Mouse (Mus musculus) limb, embryonic 12.5 days (tissue): ENCODE results near the gene Xiap. TPM values are rescaled to one million over a fixed set of nuclear protein-coding genes. Genes with fewer than 3 reads are reported as not detected.

Source experiments
- ATAC-seq: fragments of 200-750 bp; cut with Nextera tagmentation; 2 replicates; pipeline ENCODE4 v1.8.0; 2017; ENCODE audit warnings: low read depth, moderate TSS enrichment; ENCODE audit not compliant: insufficient number of reproducible peaks, insufficient read depth, low FRiP score, low TSS enrichment
- H3K27ac ChIP-seq: fragments of 300-500 bp; sonication (generic); 2 replicates; pipeline ENCODE4 v1.5.1; 2016; ENCODE audit warnings: mild to moderate bottlenecking, moderate library complexity
- H3K27me3 ChIP-seq: fragments of 300-500 bp; sonication (generic); 2 replicates; pipeline ENCODE4 v1.6.1; 2016; ENCODE audit warnings: mild to moderate bottlenecking, moderate library complexity
- H3K36me3 ChIP-seq: fragments of 300-500 bp; sonication (generic); 2 replicates; pipeline ENCODE4 v1.6.1; 2016; ENCODE audit warnings: mild to moderate bottlenecking, moderate library complexity
- H3K4me1 ChIP-seq: fragments of 300-500 bp; sonication (generic); replicated peaks from 2 replicates; pipeline ENCODE4 v1.6.1; 2016
- H3K4me2 ChIP-seq: fragments of 300-500 bp; sonication (generic); 2 replicates; pipeline ENCODE4 v1.6.1; 2016; ENCODE audit warnings: mild to moderate bottlenecking, moderate library complexity
- H3K4me3 ChIP-seq: fragments of 300-500 bp; sonication (generic); replicated peaks from 2 replicates; pipeline ENCODE4 v1.5.1; 2016; ENCODE audit warnings: mild to moderate bottlenecking
- H3K9ac ChIP-seq: fragments of 300-500 bp; sonication (generic); replicated peaks from 2 replicates; pipeline ENCODE4 v1.6.1; 2016; ENCODE audit warnings: mild to moderate bottlenecking, moderate library complexity
- H3K9me3 ChIP-seq: fragments of 300-500 bp; sonication (generic); 2 replicates; pipeline ENCODE4 v1.6.1; 2016; ENCODE audit warnings: mild to moderate bottlenecking, moderate library complexity
- WGBS: fragments of 180-500 bp; shearing (Covaris S2); methylation state at CpG from one replicate; pipeline ENCODE4 v1.1.7; 2016; 5-methylcytosine and 5-hydroxymethylcytosine counted together
- polyA plus RNA-seq: library from polyadenylated mRNA; unstranded; fragments of >200 nt; fragmentation: Nextera tagmentation; extraction: Ambion mirVana; gene quantifications from 2 replicates; pipeline ENCODE4 v1.2.1, GENCODE M21; 2016

Gene Xiap
- polyA plus RNA-seq, 1 experiment from 2014 or later: 14.8 TPM

DNA sequence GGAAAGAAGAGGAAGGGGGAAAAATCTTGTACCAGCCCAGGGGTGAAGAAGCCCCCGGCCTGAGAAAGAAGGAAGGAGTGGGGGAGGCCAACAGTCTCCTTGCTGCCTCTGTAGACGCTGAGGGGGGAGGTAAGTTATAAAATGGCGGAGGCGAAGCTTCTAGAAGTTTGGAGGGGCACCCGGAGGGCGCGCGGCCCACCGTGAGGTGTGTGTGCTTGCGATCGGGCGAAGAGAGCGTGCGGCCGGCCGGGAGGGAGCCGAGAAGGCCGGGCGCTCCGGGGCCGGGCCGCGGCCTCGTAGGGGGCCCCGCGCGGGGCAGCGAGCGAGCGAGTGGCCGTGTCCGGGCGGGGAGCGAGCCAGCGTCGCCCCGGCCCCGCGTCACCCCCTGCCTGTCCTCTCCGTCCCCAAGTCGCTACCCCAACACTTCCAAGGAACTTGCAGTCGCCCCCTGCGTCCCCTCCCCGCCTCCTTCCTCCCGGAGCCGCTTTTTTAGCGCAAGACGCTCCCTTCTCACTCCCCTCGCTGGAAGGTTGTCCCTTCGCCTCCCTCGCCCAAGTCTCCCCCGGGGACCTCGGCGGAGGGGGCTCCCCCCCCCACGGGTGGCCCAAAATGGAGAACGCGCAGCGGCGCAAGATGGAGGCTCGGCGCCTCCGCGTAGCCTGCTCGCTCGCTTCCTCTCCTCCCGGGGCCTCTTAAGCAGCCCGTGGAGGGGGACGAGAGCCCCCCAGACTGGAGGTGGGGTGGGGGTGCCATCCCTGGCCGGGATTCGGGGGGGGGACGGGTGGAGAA lies 90.3 kb downstream of the Xiap start:
- WGBS: 24% methylated on average over 61 of the region's 71 CpGs
- H3K4me3 ChIP-seq: peak overlapping the region; percentile 57

DNA sequence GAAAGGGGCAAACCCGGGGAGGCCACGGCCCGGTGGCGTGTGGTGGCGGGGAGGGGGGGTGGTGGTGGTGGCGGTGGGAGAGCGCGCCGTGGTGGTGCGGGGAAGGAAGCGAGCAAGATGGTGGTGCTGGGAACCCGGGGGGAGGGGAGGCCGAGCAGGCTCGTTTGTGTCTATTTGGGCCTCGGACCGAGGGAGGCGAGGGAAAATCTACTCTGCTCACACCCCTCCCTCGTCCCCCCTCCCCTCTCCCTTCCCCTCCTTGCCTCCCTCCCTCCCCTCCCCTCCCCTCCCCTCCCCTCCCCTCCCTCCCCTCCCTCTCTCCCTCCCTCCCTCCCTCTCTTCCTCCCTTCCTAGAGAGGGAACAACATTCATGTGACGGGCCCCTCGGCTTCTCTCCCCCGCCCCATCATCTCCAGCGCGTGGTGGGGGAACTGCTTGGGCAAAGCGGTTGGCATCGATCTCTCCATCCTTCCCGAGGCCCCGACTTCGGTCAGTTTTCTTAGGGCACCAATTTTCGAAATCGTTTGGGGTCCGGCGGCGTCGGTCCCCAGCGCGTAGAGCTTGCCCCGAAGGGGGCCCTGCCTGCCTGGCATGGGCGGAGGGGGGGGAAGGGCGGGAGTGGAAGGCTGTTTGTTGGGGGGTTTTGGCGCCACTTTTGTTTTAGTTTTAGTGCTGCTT lies 91.0 kb downstream of the Xiap start:
- WGBS: 13% methylated on average over 19 of the region's 40 CpGs
- H3K9ac ChIP-seq: peak overlapping the region; percentile 93
- H3K4me1 ChIP-seq: 0 out of 2 replicates have a peak, but pooled peaks cover 3% of the 10 kb centered on the region
- H3K4me3 ChIP-seq: peak overlapping the region; percentile 57
- H3K27ac ChIP-seq: peak overlapping the region; percentile 100
- H3K27me3 ChIP-seq: no peaks in the 10 kb centered on the region
- peak overlapping the region; percentile 59 for H3K4me2 ChIP-seq
- ATAC-seq: peak; percentile 77
- no peaks in the 10 kb centered on the region for H3K36me3 ChIP-seq
- H3K9me3 ChIP-seq: no peaks in the 10 kb centered on the region

More for the DNA sequence above, 90.3 kb downstream of the Xiap start:
- H3K36me3 ChIP-seq: no peaks in the 10 kb centered on the region
- H3K4me1 ChIP-seq: 0 out of 2 replicates have a peak, but pooled peaks cover 3% of the 10 kb centered on the region
- ATAC-seq: peak; percentile 48
- peak overlapping the region; percentile 93 for H3K9ac ChIP-seq
- H3K27ac ChIP-seq: peak overlapping the region; percentile 100
- peak overlapping the region; percentile 52 for H3K4me2 ChIP-seq
- H3K9me3 ChIP-seq: no peaks in the 10 kb centered on the region
- no peaks in the 10 kb centered on the region for H3K27me3 ChIP-seq

DNA sequence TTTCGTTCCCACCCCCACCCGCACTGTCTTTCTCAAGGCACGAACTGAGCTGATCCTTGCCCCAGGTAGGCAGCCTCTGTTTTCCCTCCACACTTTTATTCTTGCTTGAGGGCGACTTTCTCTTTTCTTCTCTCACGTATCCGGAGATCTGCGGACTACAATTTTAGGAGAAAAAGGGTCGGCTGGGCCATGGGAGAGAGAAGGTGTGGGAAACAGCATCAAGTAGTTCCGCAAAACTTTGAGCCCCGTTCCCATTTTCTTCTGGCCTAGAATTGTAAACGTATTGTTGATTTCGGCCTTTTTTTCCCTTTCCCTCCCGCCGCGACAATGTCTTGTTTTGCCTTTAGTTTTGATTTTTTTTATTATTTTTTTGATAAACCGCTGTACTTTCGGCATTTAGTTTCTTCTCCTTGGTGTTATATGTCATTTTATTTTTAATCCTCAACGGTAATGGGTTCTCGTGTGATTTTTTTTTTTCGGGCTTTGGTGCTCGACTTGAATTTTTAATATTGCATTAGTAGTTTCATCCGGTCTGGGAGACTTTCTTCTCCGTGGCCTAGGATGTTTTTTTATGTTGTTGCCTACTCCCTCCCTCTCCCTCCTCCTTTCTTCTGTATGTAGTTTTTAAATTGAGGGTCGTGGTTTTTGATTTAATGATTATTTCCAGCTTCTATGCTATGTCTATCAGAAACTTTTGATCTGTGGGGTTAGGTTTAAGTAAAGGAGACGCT lies 91.7 kb downstream of the Xiap start:
- WGBS: 16% methylated on average over 25 of the region's 25 CpGs
- Histone ChIP-seq H3K9ac (peak overlapping the region; percentile 62), H3K4me1 (0 out of 2 replicates have a peak, but pooled peaks cover 3% of the 10 kb centered on the region), H3K4me2 (peak overlapping the region; percentile 59), H3K4me3 (peak overlapping the region; percentile 57), H3K9me3 (no peaks in the 10 kb centered on the region), H3K27me3 (no peaks in the 10 kb centered on the region), H3K36me3 (no peaks in the 10 kb centered on the region), H3K27ac (peak overlapping the region; percentile 100)
- no peak for ATAC-seq

DNA sequence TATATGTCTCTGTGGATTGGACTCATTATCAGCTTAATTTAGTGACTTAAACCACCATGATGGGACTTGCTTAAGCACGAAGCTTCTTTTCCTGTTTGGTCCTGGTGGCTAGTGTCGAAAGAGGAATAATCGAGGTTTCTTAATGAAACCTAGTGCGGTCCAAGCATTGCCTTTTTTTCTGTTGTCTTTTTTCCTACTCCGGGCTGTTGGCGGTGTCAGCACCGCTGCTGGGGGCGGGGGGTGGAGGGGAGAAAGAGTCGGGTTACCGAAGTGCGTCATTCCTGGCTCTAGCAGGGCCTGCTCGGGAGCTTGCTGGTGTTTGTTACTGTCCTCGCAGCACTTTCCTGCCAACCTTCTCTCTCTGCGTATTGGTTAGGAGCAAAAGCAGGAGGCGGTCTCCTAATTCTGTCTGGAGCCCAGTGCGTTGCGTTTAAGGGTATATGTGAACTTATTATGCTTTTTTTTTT lies 92.5 kb downstream of the Xiap start:
- peak; percentile 64 for ATAC-seq
- no peaks in the 10 kb centered on the region for H3K27me3 ChIP-seq
- H3K4me1 ChIP-seq: 0 out of 2 replicates have a peak, but pooled peaks cover 3% of the 10 kb centered on the region
- no peaks in the 10 kb centered on the region for H3K9me3 ChIP-seq
- no peaks in the 10 kb centered on the region for H3K36me3 ChIP-seq
- H3K4me2 ChIP-seq: peak overlapping the region; percentile 59
- H3K9ac ChIP-seq: peak overlapping the region; percentile 62
- peak overlapping the region; percentile 57 for H3K4me3 ChIP-seq
- H3K27ac ChIP-seq: peak overlapping the region; percentile 100
- 10% methylated on average over 16 of the region's 17 CpGs for WGBS

DNA sequence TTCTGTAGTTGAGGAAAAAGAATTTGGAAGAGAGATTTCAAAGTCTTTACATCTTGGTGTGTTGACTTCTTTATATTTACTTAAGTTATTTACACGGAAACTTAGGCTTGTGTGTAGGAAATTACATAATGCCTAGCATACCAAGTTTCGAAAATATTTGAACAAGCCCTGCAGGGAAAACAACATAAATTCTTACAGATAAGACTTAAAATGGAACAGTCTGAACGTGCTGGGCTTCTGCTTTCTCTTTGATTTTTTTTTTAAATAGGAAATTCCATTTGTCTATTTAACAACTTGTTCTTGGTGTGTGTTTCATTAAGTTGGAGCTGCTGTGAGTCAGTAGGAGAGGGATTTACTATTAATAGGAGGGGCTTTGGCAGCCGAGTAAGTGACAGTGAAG lies 93.6 kb downstream of the Xiap start:
- no peak for ATAC-seq
- 0 out of 2 replicates have a peak, but pooled peaks cover 3% of the 10 kb centered on the region for H3K4me1 ChIP-seq
- no peak overlapping the region for H3K9ac ChIP-seq
- H3K4me3 ChIP-seq: peak overlapping the region; percentile 57
- no peak overlapping the region for H3K27ac ChIP-seq
- H3K27me3 ChIP-seq: no peaks in the 10 kb centered on the region
- H3K36me3 ChIP-seq: no peaks in the 10 kb centered on the region
- no peaks in the 10 kb centered on the region for H3K9me3 ChIP-seq
- peak overlapping the region; percentile 59 for H3K4me2 ChIP-seq
- WGBS: 29% methylated on average over 4 of the region's 4 CpGs

Other genes with a start within 250 kb of the Xiap start
- gene Thoc2, start 139.0 kb upstream of the Xiap start, polyA plus RNA-seq: 98.1 and 102 TPM in 2 replicates
- 57.9 and 58.9 TPM in 2 replicates for gene Stag2, start 89.6 kb downstream of the Xiap start, polyA plus RNA-seq